Mouse (Mus musculus) urinary bladder, postnatal 36 days (tissue): ENCODE results near the gene Osm.

Experiments
- DNase-seq, 2 experiments: peaks; one replicate each; pipeline ENCODE4 v3.0.0; 2022; ENCODE audit warnings: low spot score in 2 of 2, mixed read lengths in 1 of 2

The Osm gene

GRCm38 (mm10) chr11:4238167-4238566 is 1.9 kb downstream of the Osm start:
- DNase-seq: no peak

GRCm38 (mm10) chr11:4239691-4240090 is 3.5 kb downstream of the Osm start:
- DNase-seq: no peak

DNA sequence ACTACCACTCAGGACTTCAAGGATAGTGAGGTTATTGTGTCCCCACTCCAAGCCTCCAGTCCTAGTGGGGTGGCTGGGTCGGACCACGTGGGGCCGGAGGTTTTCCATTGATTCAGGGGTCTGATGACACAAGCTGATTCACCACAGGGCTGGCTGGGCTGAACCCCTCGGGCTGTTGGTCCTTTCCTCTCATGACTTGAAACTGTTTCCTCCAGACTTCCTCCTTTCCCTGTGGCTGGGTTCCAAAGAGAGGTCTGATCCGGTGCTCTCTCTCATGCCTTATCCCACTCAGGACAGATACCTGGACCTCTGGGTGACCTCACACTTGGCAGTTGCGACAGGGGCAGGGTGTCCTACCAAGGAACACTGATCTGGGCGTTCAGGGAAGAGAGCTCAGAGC is 3.9 kb downstream of the Osm start:
- DNase-seq: no peak

- no peak for DNase-seq
These were observed 5.0 kb downstream of the Osm start for GRCm38 (mm10) chr11:4241180-4241579.

DNA sequence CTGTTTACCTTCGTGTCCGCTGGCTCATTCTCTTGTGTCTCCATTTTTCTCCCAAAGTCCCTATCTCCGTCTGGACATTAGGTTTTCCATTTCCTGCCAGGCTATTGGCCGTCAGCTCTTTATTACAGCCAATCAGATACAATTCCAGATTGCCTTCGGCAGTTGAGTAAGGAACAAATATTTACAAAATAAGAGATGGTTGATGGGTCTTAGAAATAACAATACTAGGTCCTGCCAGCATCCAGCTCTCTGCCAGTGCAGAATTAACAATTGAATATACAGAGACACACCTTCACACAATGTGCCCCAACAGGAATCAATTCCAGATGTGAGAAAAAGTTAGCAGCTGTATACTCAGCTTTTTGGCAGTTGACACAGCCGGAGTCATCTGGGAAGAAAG is 9.9 kb downstream of the Osm start:
- DNase-seq: no peak

DNA sequence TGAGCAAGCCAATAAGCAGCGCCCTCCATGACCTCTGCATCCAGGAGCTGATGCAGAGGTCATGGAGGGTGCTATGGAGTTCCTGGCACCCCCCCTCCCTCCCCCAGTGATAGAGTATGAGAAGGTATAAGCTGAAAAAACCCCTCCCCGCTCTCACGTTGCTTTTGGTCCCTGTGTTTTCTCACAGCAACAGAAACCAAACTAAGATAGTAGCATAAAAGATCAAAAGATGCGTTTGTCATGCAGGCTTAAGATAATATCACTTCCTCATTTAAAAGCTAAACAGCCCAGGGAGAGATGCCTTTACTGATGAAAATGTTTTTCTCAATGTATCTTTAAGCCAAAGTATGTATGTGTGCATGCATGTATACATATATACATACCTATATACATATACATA is 10.4 kb downstream of the Osm start:
- no peak for DNase-seq

DNA sequence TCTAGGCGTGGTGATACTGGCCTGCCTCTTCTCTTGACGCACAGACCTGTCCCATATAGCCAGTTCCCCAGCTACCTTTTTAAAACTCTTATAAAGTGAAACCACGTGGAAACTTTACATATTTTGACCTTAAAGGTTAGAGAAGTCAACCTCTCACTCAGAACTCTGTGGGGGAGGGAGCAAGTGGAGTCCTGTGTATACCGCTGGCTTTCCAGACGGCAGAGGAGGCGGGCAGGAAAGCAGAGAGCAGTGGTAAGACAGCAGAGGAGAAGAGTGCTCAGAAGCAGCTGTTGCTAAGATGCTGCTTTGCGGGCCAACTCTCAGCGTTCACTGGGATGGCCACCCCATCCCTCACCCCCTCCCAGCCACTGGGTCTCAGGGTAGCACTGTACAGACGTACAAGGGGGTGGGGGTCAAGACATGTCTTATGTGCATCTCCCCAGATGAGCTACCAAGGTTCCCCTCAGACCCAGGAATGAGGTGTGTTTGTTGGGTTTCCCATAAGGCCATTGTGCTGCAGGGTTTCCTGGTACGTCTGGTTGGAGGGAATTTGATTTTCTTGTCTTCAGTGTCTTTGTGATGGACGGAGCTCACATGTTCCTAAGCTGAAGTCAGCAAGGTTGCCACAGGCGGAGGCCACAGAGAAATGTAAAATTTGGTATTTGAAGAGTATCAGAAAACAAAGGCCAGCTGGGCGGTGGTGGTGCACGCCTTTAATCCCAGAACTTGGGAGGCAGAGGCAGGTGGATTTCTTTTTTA is 11.2 kb downstream of the Osm start:
- no peak for DNase-seq

GRCm38 (mm10) chr11:4249151-4249550 is 12.9 kb downstream of the Osm start:
- no peak for DNase-seq

DNA sequence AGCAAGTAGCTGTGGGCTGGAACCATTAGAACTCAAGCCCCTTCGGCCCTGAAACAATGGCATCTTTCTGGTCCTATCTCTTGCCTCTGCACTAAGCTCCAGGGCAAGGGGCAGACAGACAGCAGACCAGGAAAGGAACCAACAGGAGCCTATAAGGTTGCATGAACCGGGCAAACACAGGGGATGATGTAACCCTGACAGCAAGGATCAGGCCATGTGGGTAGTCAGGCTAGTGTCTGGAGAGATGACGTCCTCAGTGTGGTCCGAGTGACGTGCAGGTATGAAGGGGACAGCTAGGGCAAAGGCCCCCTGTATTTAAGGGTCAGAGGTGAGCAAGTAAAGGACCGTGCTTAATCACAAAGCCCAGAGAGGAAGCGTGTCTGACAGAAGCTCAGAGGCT is 14.1 kb downstream of the Osm start:
- no peak for DNase-seq

- no peak for DNase-seq
These were observed 15.2 kb downstream of the Osm start for GRCm38 (mm10) chr11:4251376-4251775.

DNA sequence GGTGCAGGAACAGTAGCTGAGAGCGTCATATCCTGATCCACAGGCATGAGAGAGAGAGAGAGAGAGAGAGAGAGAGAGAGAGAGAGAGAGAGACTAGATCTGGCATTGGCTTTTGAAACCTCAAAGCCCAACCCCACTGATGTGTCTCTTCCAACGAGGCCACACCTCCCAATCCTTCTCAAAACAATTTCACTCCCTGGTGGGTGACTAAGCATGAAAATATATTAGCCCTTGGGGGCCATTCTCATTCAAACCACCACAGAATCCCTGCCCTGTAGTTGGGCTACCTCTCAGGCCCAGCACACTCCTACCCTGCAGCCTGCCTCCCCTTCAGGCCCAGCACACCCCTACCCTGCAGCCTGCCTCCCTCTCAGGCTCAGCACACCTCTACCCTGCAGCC is 16.7 kb downstream of the Osm start:
- no peak for DNase-seq

DNA sequence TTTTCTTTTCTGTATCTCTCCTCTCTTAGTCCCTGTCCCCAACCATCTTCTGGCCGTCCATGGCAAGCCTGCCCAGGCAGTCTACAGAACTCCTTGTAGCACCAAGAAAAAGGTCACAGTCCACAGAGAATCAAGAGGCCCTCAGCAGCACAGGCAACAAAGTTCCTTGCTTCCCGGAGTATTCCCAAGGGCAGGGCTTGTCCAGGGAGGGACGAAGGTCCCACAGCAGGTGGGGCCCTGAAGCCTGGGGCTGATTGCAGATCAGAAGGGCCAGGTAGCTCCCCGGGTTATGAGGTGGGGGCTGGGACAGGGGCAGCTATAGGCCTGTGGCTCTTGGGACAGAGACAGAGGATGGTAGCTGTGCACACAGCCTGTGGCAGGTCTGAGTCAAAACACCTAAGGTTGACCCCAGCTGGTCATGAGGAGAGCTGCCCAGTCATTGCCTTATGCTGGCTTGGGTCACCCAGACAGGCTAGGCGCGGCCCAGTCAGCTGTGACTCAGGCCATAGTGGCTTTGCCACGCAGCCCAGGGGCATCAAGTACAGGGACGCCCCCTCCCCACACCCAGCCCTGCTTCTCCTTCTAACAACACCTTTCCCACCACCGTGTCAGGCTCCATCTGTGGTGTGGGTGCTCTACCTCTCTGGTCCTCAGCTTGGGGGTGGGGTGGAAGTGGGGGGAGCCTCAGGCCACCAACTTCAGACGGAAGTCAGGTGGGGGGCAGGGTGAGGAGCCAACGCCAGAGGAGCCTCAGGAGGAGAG is 20.8 kb downstream of the Osm start, which contains the start of gene Lif:
Lif (plus strand) TSS at position 712 of the 762 bp plus-strand sequence.
- DNase-seq: no peak

- DNase-seq: no peak
These were observed 21.5 kb downstream of the Osm start for GRCm38 (mm10) chr11:4257756-4258155.

DNA sequence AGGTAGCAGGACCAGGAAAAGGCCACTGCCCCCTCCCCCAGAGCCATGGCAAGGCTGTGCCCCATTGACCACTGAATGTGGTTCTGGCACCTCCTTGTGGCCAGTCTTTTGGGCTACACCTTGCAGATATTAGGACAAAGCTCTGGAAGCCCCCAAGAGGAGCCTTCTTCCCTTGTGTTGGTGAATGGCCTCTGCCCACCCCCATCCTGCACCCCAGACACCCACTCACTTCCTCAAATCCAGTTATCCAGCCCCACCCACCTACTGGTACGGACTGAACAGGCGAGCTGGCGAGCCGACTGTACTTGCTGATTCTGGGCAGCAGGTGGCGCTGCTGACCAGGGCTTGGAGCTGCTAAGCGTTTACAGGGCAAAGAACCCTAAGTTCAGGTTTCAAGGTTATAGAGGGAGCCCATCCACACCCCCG is 22.4 kb downstream of the Osm start:
- DNase-seq: peak; percentile 82

DNA sequence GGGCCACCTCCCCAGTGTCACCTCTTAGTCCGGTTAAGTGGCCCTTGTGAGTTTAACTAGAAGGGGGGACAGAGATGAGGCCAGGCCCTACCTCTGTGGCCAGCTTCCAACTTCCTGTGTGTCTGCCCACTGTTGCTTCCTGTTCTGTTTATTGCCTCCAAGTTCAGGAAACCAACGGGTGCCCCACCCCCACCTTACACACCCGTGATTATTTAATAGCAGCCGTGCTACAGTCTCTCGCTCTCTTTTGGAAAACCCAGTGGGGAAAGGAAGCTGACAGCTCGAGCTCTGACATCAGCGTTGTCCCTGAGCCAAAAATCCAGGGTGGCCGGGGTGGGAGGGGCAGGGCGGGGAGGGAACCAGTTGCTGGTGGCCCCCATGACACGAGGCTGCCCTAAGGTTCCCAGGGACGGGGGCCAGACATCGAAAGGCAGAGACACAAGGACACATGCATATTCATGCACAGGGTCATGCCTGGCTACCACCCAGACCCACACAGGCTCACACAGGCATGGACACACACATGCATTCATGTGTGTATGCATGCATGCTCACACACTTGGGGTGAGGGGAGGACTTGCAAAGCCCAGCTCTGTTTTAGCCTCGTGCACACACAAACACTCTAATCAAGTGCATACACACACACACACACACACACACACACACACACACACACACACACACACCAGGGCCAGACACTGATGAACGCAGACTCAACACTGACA is 24.4 kb downstream of the Osm start:
- no peak for DNase-seq

DNA sequence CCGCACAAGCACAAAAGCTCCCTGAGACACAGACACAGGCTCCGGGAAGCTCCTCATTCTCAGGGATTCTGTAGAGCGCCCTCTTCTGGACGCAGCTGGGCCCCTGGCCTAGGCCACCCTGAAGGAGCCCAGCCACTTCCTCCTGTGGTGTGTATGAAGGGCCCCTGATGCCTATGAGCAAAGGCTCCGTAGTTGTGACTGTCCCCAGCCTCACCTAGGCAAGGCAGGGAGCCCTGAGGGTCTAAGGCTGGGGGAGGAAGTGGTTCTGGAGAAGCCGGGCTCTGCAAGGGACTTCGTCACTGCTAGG is 24.9 kb downstream of the Osm start:
- no peak for DNase-seq

DNA sequence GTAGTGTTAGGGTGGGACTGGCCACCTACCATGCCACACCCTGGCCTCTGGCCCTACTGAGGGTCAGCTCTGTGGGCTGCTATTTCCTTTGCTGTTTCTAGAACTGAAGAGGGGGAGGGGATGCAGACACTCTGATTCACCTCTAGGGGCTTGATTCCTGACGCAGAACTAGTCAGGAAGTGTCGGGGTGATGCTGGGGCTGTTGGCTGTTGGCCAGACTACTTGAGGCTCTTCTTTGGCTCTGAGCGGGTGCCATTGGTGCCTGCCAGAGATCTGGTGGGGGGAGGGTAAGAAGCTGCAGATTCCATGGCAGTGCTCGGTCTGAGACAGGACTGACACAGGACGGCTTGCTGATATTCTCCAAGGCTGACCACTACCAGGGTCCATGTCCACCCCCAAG is 25.7 kb downstream of the Osm start:
- no peak for DNase-seq

- no peak for DNase-seq
These were observed 26.6 kb downstream of the Osm start for GRCm38 (mm10) chr11:4262847-4263246.

DNA sequence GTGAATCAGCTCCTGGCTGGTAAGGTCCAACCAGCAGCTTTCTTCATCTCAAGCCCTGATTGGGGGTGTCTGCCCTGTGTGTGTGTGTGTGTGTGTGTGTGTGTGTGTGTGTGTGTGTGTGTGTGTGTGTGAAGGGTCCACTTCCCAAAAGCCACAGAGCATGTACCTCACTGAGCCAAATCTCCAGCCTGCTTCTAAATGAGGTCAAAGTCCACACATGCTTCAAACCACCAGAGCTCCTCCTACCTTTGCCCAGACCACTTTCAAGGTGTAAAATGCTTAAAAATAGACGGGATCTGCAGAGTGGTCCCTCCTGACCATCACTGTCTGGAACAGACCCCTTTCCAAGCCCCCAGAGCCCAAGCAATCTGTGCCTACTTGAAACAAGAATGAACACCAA is 27.1 kb downstream of the Osm start:
- no peak for DNase-seq

DNA sequence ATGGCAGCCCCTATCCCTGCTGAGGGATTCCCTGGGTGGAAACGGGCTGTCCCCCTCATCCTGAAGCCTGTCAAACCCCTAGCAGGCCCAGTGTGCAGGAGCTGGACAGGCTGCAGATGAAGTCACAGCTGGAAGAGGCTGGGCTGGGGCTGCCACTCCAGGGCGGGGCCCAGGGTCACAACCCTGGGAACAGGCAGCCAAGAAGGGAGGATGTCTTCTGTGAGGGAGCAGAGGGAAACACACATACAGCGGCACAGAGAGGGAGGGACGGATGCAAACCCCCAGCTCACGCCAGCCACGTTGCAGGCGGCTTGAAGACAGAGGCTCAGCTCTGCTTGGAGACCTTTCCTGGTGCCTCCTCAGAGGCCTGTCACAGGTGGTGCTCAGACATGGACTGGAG is 27.8 kb downstream of the Osm start:
- DNase-seq: peak; percentile 59 to 64

- peak; percentile 56 to 66 for DNase-seq
These were observed 30.3 kb downstream of the Osm start for GRCm38 (mm10) chr11:4266271-4267201.

DNA sequence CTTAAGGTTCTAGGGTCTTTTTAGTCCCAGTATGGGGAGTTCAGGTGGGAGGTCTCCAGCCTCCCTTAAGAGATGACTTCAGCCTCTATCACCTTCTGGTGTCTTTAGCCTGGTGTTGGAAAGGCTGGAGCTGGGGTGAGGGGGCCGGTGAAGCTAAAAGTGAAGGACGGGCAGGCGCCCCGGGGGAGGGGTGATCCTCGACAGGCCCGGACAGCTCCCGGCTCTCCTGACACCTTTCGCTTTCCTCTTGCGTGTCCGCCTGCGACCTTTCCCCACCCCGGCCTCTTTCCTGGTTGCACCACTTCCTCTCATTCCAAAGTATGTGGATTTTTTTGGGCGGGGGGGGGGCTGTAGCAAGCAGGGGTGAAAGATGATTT is 31.0 kb downstream of the Osm start:
- peak in 1 of 2 experiments; percentile 34 for DNase-seq
